Mouse (Mus musculus): ENCODE measurements around the gene Exoc4.

DNA sequence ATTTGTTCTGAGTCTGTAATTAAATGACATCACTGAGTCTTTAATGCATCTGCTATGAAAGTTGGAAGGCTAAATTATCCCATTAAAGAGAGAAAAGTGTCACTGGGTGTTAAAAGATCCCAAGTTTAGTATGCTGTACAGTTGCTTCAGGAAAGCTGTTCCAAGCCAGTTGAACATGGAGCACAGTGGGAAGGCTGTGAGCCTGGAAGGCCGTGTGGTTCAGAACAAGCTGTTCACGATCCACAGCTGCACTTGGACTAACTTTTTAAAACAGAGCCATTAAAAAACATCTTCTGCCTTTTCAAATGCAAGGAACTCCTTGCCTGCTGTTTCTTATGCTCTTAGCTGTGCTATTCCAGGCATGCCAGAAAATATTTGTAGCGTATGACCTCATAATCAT is 475.7 kb downstream of the Exoc4 start:
- no peak for TF ChIP-seq CTCF (IDR thresholded peaks at IDR 0.05; ENCODE audit: low read depth, low read length)
- no peak for TF ChIP-seq POLR2A (IDR thresholded peaks at IDR 0.05; ENCODE audit: extremely low read depth, insufficient read depth, low read length)

All from liver, adult 2 months (tissue).